8 mouse cellular contexts compared by ENCODE assay signal in genomic region chr10:42291360-42291759, GRCm38 (mm10). TPM values are rescaled to one million over a fixed set of nuclear protein-coding genes. Genes with fewer than 3 reads are reported as not detected.
DNase-seq lines count a peak whose midpoint lies in the region; ATAC-seq and TF ChIP-seq lines count a peak whose summit lies in the region.

No protein-coding gene starts in this region.

- peak; percentile 95 for TF ChIP-seq CTCF in ES-Bruce4 (IDR thresholded peaks at IDR 0.05; ENCODE audit: low read depth, low read length)
- peak; percentile 66 for TF ChIP-seq CTCF in bone marrow macrophage, adult 2 months (IDR thresholded peaks at IDR 0.05; ENCODE audit: low read depth, low read length)

- no peaks in the 10 kb centered on the region for H3K9me3 ChIP-seq in intestine, embryonic 14.5 days (ENCODE audit: control insufficient read depth, low read length)
- H3K9me3 ChIP-seq in intestine, embryonic 16.5 days (ENCODE audit: control insufficient read depth, low read length) = no peaks in the 10 kb centered on the region
- H3K9me3 ChIP-seq in ES-Bruce4 (replicated peaks; ENCODE audit: control insufficient read depth, insufficient read depth, low read length, poor library complexity, severe bottlenecking) = peaks cover 7% of the 10 kb centered on the region
- 0 out of 2 replicates have a peak, but pooled peaks cover 2% of the 10 kb centered on the region for H3K9me3 ChIP-seq in midbrain, embryonic 13.5 days

- H3K27me3 ChIP-seq in intestine, embryonic 14.5 days (replicated peaks; ENCODE audit: control insufficient read depth, insufficient read depth, low read length) = no peaks in the 10 kb centered on the region
- H3K27me3 ChIP-seq in intestine, embryonic 16.5 days (replicated peaks; ENCODE audit: control insufficient read depth, insufficient read depth, low read length) = no peaks in the 10 kb centered on the region
- H3K27me3 ChIP-seq in ES-Bruce4 (ENCODE audit: control insufficient read depth, insufficient read depth, low read length, poor library complexity, severe bottlenecking) = no peaks in the 10 kb centered on the region
- H3K27me3 ChIP-seq in midbrain, embryonic 13.5 days = no peaks in the 10 kb centered on the region

- ATAC-seq in intestine, embryonic 14.5 days (replicated peaks; ENCODE audit: low FRiP score, low TSS enrichment, low read depth) = no peak
- ATAC-seq in intestine, embryonic 16.5 days = no peak
- no peak for ATAC-seq in midbrain, embryonic 13.5 days

- 54% methylated on average over 5 of the region's 5 CpGs for WGBS in intestine, embryonic 14.5 days
- WGBS in intestine, embryonic 16.5 days = 65% methylated on average over 5 of the region's 5 CpGs
- 60% methylated on average over 5 of the region's 5 CpGs for WGBS in midbrain, embryonic 13.5 days

- H3K4me1 ChIP-seq in intestine, embryonic 14.5 days (replicated peaks; ENCODE audit: control insufficient read depth, insufficient read depth, low read length) = no peaks in the 10 kb centered on the region
- H3K4me1 ChIP-seq in intestine, embryonic 16.5 days (ENCODE audit: control insufficient read depth, insufficient read depth, low read length) = no peaks in the 10 kb centered on the region
- no peaks in the 10 kb centered on the region for H3K4me1 ChIP-seq in ES-Bruce4 (ENCODE audit: control insufficient read depth, insufficient read depth, low read length)
- H3K4me1 ChIP-seq in bone marrow macrophage, adult 2 months (ENCODE audit: control insufficient read depth, insufficient read depth, low read length) = peaks cover 13% of the 10 kb centered on the region
- H3K4me1 ChIP-seq in midbrain, embryonic 13.5 days (replicated peaks) = no peaks in the 10 kb centered on the region

- no peak for TF ChIP-seq POLR2A in ES-Bruce4 (IDR thresholded peaks at IDR 0.05; ENCODE audit: insufficient read depth, low read length)
- no peak for TF ChIP-seq POLR2A in bone marrow macrophage, adult 2 months (IDR thresholded peaks at IDR 0.05; ENCODE audit: borderline replicate concordance, low read depth, low read length)

- peak; percentile 72 for DNase-seq in intestine, embryonic 14.5 days (ENCODE audit: low spot score)
- peak; percentile 58 to 85 for DNase-seq in kidney, postnatal 36 days
- DNase-seq in naive thymus-derived CD4-positive, alpha-beta T cell, adult 2 months (ENCODE audit: low read depth) = peak; percentile 77
- no peak for DNase-seq in frontal cortex, postnatal 25 days (ENCODE audit: low spot score in 2 of 2)

- no peak overlapping the region for H3K27ac ChIP-seq in intestine, embryonic 14.5 days (ENCODE audit: low read depth)
- no peak overlapping the region for H3K27ac ChIP-seq in intestine, embryonic 16.5 days (ENCODE audit: low read length)
- H3K27ac ChIP-seq in ES-Bruce4 (ENCODE audit: insufficient read depth, low read length) = no peak overlapping the region
- no peak overlapping the region for H3K27ac ChIP-seq in bone marrow macrophage, adult 2 months (ENCODE audit: insufficient read depth, low read depth, low read length)
- no peak overlapping the region for H3K27ac ChIP-seq in midbrain, embryonic 13.5 days

- no peak overlapping the region for H3K9ac ChIP-seq in intestine, embryonic 14.5 days (ENCODE audit: low read length)
- H3K9ac ChIP-seq in intestine, embryonic 16.5 days (ENCODE audit: low read depth, low read length) = no peak overlapping the region
- H3K9ac ChIP-seq in ES-Bruce4 (ENCODE audit: low read depth, poor library complexity, severe bottlenecking) = no peak overlapping the region
- H3K9ac ChIP-seq in midbrain, embryonic 13.5 days (replicated peaks) = no peak overlapping the region

- no peak for TF ChIP-seq EP300 in ES-Bruce4 (IDR thresholded peaks at IDR 0.05; ENCODE audit: insufficient read depth, low read depth, low read length)

- no peaks in the 10 kb centered on the region for H3K36me3 ChIP-seq in intestine, embryonic 14.5 days (ENCODE audit: control insufficient read depth, insufficient read depth, low read length)
- H3K36me3 ChIP-seq in intestine, embryonic 16.5 days (ENCODE audit: control insufficient read depth, insufficient read depth, low read length) = no peaks in the 10 kb centered on the region
- no peaks in the 10 kb centered on the region for H3K36me3 ChIP-seq in ES-Bruce4 (ENCODE audit: control insufficient read depth, insufficient read depth, low read length, poor library complexity, severe bottlenecking)
- no peaks in the 10 kb centered on the region for H3K36me3 ChIP-seq in midbrain, embryonic 13.5 days

- H3K4me2 ChIP-seq in intestine, embryonic 14.5 days (ENCODE audit: low read length) = no peak overlapping the region
- no peak overlapping the region for H3K4me2 ChIP-seq in intestine, embryonic 16.5 days (ENCODE audit: low read depth, low read length)
- no peak overlapping the region for H3K4me2 ChIP-seq in midbrain, embryonic 13.5 days (replicated peaks)

- H3K4me3 ChIP-seq in intestine, embryonic 14.5 days (ENCODE audit: low read depth, low read length) = no peak overlapping the region
- no peak overlapping the region for H3K4me3 ChIP-seq in intestine, embryonic 16.5 days (ENCODE audit: low read length)
- H3K4me3 ChIP-seq in ES-Bruce4 (ENCODE audit: low read depth, low read length) = no peak overlapping the region
- H3K4me3 ChIP-seq in bone marrow macrophage, adult 2 months (ENCODE audit: insufficient read depth, low read length) = no peak overlapping the region
- H3K4me3 ChIP-seq in midbrain, embryonic 13.5 days (replicated peaks) = no peak overlapping the region

RNA-seq across cellular contexts. Expression of gene Foxo3, which starts 14.8 kb away (rescaled TPM):
- 9.5 and 9.9 TPM in 2 replicates for polyA plus RNA-seq in intestine, embryonic 14.5 days (2014; fragmentation: Nextera tagmentation; extraction: Ambion mirVana)
- 4.8 and 5.6 TPM in 2 replicates for polyA plus RNA-seq in intestine, embryonic 16.5 days (2015; fragmentation: Nextera tagmentation; extraction: Ambion mirVana)
- polyA plus RNA-seq in ES-Bruce4 (2011; ENCODE audit: insufficient read depth, insufficient read length, low read depth, missing spikeins) = 42.1 and 44.9 TPM in 2 replicates
- polyA plus RNA-seq in bone marrow macrophage, adult 2 months (2012; ENCODE audit: insufficient read depth, insufficient read length, missing spikeins) = 34.6 and 39.7 TPM in 2 replicates
- 3.5 TPM in 2 replicates for polyA plus RNA-seq in midbrain, embryonic 13.5 days (2015; fragmentation: Nextera tagmentation; extraction: Ambion mirVana)

Comparison
In these comparisons a context has a peak if more than half of its experiments do, and no peak if none do; other contexts are left out.
1. DNase-seq: peak in intestine, embryonic 14.5 days (single experiment), kidney, postnatal 36 days (2 of 2) and naive thymus-derived CD4-positive, alpha-beta T cell, adult 2 months (single experiment); none in frontal cortex, postnatal 25 days (0 of 2).